Mouse (Mus musculus) midbrain, postnatal 0 days (tissue): Measurements from ENCODE around the gene Baat. TPM values are rescaled to one million over a fixed set of nuclear protein-coding genes. Genes with fewer than 3 reads are reported as not detected.
A peak's percentile ranks its signal among the peaks of the same experiment; 100 is the strongest.
"Not testable (repeated sequence)": the region's sequence is repeated elsewhere in the genome, so short reads cannot be mapped to it uniquely, and the experiment has no call there.

Experiments
- ATAC-seq: fragments of 200-750 bp; cut with Nextera tagmentation; 2 replicates; pipeline ENCODE4 v1.8.0; 2017; ENCODE audit warnings: moderate number of reproducible peaks, mild to moderate bottlenecking, moderate TSS enrichment, moderate library complexity; ENCODE audit not compliant: low FRiP score
- DNase-seq: peaks from one replicate; pipeline ENCODE4 v3.0.0-alpha.2; 2015; ENCODE audit warnings: low spot score
- H3K27ac ChIP-seq: fragments of 300-500 bp; sonication (generic); 2 replicates; pipeline ENCODE4 v1.5.1; 2014; ENCODE audit warnings: low read depth, mild to moderate bottlenecking, low read length, mixed read lengths
- H3K27me3 ChIP-seq: fragments of 300-500 bp; sonication (generic); 2 replicates; pipeline ENCODE4 v1.6.1; 2014; ENCODE audit warnings: low read length, control low read depth, mixed read lengths; ENCODE audit not compliant: insufficient read depth
- H3K36me3 ChIP-seq: fragments of 300-500 bp; sonication (generic); 2 replicates; pipeline ENCODE4 v1.6.1; 2014; ENCODE audit warnings: low read length, control low read depth, mixed read lengths; ENCODE audit not compliant: insufficient read depth
- H3K4me1 ChIP-seq: fragments of 300-500 bp; sonication (generic); 2 replicates; pipeline ENCODE4 v1.6.1; 2014; ENCODE audit warnings: mild to moderate bottlenecking, control low read depth, antibody characterized with exemption, low read length, mixed read lengths; ENCODE audit not compliant: insufficient read depth
- H3K4me2 ChIP-seq: fragments of 300-500 bp; sonication (generic); 2 replicates; pipeline ENCODE4 v1.6.1; 2014; ENCODE audit warnings: low read depth, mild to moderate bottlenecking, low read length, mixed read lengths; ENCODE audit not compliant: poor library complexity, severe bottlenecking
- H3K4me3 ChIP-seq: fragments of 300-500 bp; sonication (generic); 2 replicates; pipeline ENCODE4 v1.5.1; 2014; ENCODE audit warnings: low read depth, mild to moderate bottlenecking, low read length, moderate library complexity
- H3K9ac ChIP-seq: fragments of 300-500 bp; sonication (generic); replicated peaks from 2 replicates; pipeline ENCODE4 v1.6.1; 2014; ENCODE audit warnings: mild to moderate bottlenecking, low read length, moderate library complexity, mixed read lengths; ENCODE audit not compliant: poor library complexity, severe bottlenecking
- H3K9me3 ChIP-seq: fragments of 300-500 bp; sonication (generic); 2 replicates; pipeline ENCODE4 v1.6.1; 2016; ENCODE audit warnings: low read length, control low read depth
- CTCF ChIP-seq: IDR thresholded peaks from 2 replicates; pipeline ENCODE4 v1.5.1; 2016; ENCODE audit warnings: antibody characterized with exemption, mild to moderate bottlenecking
- WGBS: fragments of 180-500 bp; shearing (Covaris S2); extraction: QIAGEN DNeasy Blood & Tissue Kit; methylation state at CpG from one replicate; pipeline ENCODE4 v1.1.7; 2014; 5-methylcytosine and 5-hydroxymethylcytosine counted together
- polyA plus RNA-seq: library from polyadenylated mRNA; unstranded; fragments of >200 nt; fragmentation: Nextera tagmentation; extraction: Ambion mirVana; gene quantifications from 2 replicates; pipeline ENCODE4 v1.2.1, GENCODE M21; 2015
- total RNA-seq: library from RNA; depleted of rRNA; stranded (reverse); fragments of >200 nt; gene quantifications from 2 replicates; pipeline ENCODE4 v1.2.3, GENCODE M21; 2014

Baat gene
- total and polyA plus RNA-seq, 2 experiments from 2014 or later: not detected

DNA sequence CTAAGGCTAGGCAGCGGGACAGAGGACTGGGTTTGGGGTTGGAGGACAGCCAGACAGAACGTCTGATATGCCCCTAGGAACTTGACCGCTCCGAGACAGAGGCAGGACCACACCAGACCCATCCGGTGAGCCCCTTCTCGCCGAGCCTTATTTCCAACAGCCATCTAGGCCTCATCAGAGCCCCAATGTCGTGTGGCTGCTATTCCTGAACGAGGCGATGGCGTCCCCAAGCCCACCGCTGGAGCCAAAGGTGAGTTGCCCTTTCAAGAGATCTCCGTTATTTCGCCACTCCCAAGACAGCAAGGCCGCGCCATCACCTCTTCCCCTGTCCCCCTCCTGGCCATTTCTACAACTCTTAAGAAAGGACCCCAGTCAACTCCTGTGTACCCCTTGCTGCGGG is 15.0 kb upstream of the Baat start:
- Histone ChIP-seq H3K4me2 (peak overlapping the region; percentile 81), H3K27ac (peak overlapping the region; percentile 70), H3K27me3 (no peaks in the 10 kb centered on the region), H3K4me3 (peak overlapping the region; percentile 56), H3K9ac (peak overlapping the region; percentile 79), H3K4me1 (peaks cover 12% of the 10 kb centered on the region), H3K9me3 (no peaks in the 10 kb centered on the region), H3K36me3 (0 out of 2 replicates have a peak, but pooled peaks cover 6% of the 10 kb centered on the region)
- ATAC-seq (peak; percentile 70; the same call in 1 of the 2 replicates), DNase-seq (no peak)
- no peak; the same call in 1 of the 2 replicates for TF ChIP-seq CTCF
- under 1% methylated on average over 17 of the region's 17 CpGs for WGBS

GRCm38 (mm10) chr4:49520572-49521340 is 14.4 kb upstream of the Baat start, which contains the start of the genes Mrpl50 and Zfp189:
TSS of gene Mrpl50 (minus strand) at chr4:49521093.
TSS of gene Zfp189 (plus strand) at chr4:49521176.
- Histone ChIP-seq H3K4me2 (peak within 1 kb of the TSS; percentile 81), H3K27me3 (no peaks in the 10 kb centered on the region), H3K36me3 (0 out of 2 replicates have a peak, but pooled peaks cover 6% of the 10 kb centered on the region), H3K4me1 (peaks cover 12% of the 10 kb centered on the region), H3K9me3 (no peaks in the 10 kb centered on the region), H3K27ac (peak within 1 kb of the TSS; percentile 70), H3K9ac (peak within 1 kb of the TSS; percentile 79), H3K4me3 (peak within 1 kb of the TSS; percentile 56)
- WGBS: under 1% methylated on average over 41 of the region's 41 CpGs
- peak; percentile 13 for TF ChIP-seq CTCF
- ATAC-seq (peak; percentile 100), DNase-seq (peak; percentile 99)

DNA sequence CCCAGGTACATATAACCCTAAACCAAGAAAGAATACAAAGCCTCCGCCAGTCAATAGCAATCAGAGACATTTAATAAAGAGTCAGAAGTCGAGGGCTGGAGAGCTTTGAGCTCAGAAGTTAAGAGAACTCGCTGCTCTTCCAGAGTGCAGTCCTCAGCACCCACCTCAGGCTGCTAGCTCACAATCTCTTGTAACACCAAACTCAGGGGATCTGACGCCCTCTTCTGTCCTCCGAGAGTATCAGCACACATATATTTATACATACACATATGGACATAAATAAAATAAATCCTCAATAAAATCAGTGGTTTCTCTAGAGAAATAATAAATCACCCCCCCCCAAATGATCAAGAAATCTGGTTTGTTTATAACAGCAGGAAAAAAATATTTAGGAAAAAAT is 13.1 kb upstream of the Baat start:
- TF ChIP-seq CTCF: peak; percentile 27
- H3K9me3 ChIP-seq: no peaks in the 10 kb centered on the region
- no peaks in the 10 kb centered on the region for H3K27me3 ChIP-seq
- 78% methylated on average over 5 of the region's 5 CpGs for WGBS
- DNase-seq (no peak), ATAC-seq (no peak)
- H3K4me1 ChIP-seq: peaks cover 12% of the 10 kb centered on the region
- H3K4me2 ChIP-seq: peak overlapping the region; percentile 57; the same call in 1 of the 2 replicates
- H3K4me3 ChIP-seq: no peak overlapping the region
- no peak overlapping the region for H3K27ac ChIP-seq
- H3K9ac ChIP-seq: no peak overlapping the region
- H3K36me3 ChIP-seq: 0 out of 2 replicates have a peak, but pooled peaks cover 6% of the 10 kb centered on the region

DNA sequence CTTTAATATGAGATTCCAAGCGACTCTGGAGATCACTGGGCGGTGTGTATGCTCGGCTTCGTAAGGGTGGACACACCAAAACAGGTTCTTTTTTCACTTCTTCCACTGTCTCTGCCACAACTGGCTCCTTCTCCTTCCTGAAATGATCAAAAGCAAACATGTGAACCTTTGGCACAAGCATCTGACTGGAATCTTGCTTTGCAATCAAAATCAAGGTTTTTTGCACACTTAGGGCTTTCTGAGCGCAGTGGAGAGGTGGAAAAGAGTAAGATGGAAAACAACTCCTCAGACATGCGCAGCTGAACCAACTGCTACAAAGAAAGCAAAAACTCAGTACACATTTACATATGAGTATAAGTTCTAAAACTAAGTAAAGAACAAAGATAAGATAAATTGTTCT is 8.1 kb upstream of the Baat start:
- no peak for TF ChIP-seq CTCF
- over 99% methylated on average over 6 of the region's 6 CpGs for WGBS
- Histone ChIP-seq H3K4me2 (no peak overlapping the region), H3K27ac (no peak overlapping the region), H3K27me3 (no peaks in the 10 kb centered on the region), H3K9me3 (no peaks in the 10 kb centered on the region), H3K4me1 (0 out of 2 replicates have a peak, but pooled peaks cover 2% of the 10 kb centered on the region), H3K36me3 (0 out of 2 replicates have a peak, but pooled peaks cover 5% of the 10 kb centered on the region), H3K9ac (no peak overlapping the region), H3K4me3 (no peak overlapping the region)
- ATAC-seq: no peak
- no peak for DNase-seq

DNA sequence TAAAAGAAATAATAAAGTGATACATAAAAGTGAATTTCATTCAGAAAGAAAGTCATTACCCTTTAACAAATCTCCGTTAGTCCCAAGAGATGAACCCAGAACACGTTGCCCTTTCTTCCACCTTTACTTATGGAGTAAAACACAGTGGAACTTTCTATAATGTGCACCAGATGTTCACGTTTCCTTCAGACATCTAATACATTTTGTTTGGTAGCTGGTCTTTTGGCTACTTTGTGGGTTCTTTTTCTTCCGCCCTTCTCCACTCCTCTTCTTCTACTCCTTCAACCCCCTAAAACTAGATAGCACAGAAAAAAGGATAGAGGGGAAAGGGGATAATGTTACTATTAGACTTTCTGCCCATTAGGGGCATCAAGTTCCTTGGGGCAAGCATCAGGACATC is 6.3 kb upstream of the Baat start:
- Histone ChIP-seq H3K4me1 (no peaks in the 10 kb centered on the region), H3K4me3 (no peak overlapping the region), H3K4me2 (no peak overlapping the region), H3K27me3 (no peaks in the 10 kb centered on the region), H3K9ac (no peak overlapping the region), H3K9me3 (no peaks in the 10 kb centered on the region), H3K27ac (no peak overlapping the region), H3K36me3 (0 out of 2 replicates have a peak, but pooled peaks cover 5% of the 10 kb centered on the region)
- ATAC-seq: no peak
- DNase-seq: no peak
- 93% methylated on average over 4 of the region's 4 CpGs for WGBS
- no peak for TF ChIP-seq CTCF

GRCm38 (mm10) chr4:49510236-49510835 is 4.0 kb upstream of the Baat start:
- H3K36me3 ChIP-seq, H3K27ac ChIP-seq, H3K9me3 ChIP-seq, H3K27me3 ChIP-seq, DNase-seq, H3K9ac ChIP-seq, H3K4me2 ChIP-seq, H3K4me3 ChIP-seq, H3K4me1 ChIP-seq, ATAC-seq: not testable (repeated sequence)
- WGBS: 95% methylated on average over 1 of the region's 1 CpGs
